Mouse (Mus musculus) layer of hippocampus, postnatal 36 days (tissue): Measurements from ENCODE around the gene Alg9. TPM values are rescaled to one million over a fixed set of nuclear protein-coding genes. Genes with fewer than 3 reads are reported as not detected.

Source experiments
- DNase-seq, 2 experiments: peaks; one replicate each; pipeline ENCODE4 v3.0.0; 2022
- total RNA-seq, 2 experiments: library from RNA; stranded (reverse); gene quantifications; 2 replicates each; pipeline ENCODE4 v1.2.3; 2021

Gene Alg9
- total RNA-seq = 10 to 100 TPM; 27.3 to 31.9 TPM

- DNase-seq = peak; percentile 88 to 91
Measured at GRCm38 (mm10) chr9:50774991-50775612, at the start of gene Alg9, which contains the start of gene 1110032A03Rik. Gene Alg9, plus strand, starts transcription at chr9:50775019. Gene 1110032A03Rik, minus strand, starts transcription at chr9:50775520.

- DNase-seq = no peak
Measured at GRCm38 (mm10) chr9:50725921-50726590, 48.8 kb upstream of the Alg9 start.

DNA sequence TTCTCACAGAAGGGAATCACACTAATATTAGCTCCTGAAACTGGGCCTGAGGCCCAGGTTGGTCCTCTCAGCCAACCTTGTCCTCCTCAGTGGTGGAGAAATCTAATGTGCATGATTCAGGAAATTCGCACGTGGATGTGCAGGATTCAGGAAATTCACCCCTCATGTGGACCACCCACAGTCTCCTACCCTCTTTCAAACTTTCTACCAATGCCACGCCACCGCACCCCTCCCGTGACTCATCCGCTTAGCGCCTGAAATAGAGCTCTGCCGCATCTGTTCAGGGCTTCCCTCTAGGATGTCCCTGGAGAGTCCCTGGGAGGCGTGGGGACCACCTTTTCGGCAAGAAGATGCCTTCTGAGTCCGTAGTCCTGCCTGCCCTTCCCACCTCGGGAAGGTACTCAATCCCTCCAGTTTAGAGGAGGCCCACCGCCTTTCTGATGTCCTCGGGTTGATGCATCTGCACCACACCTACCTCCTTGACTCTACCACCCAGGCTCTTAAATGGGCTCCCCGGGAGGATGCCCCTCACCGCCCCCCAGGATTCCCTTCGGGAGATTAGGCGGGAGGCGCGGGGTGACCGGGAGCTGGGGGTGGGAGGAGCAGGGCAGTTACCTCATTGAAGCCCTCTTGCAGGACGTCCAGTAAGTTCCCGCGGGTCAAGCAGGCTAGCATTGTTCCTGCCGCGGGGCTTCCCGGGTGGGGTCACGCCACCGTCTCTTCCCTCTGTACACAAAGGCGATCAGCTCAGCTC is 47.5 kb upstream of the Alg9 start:
- DNase-seq = peak; percentile 37 to 45

- DNase-seq = peak; percentile 81 to 87
Measured at GRCm38 (mm10) chr9:50727925-50728651, 46.7 kb upstream of the Alg9 start.

DNA sequence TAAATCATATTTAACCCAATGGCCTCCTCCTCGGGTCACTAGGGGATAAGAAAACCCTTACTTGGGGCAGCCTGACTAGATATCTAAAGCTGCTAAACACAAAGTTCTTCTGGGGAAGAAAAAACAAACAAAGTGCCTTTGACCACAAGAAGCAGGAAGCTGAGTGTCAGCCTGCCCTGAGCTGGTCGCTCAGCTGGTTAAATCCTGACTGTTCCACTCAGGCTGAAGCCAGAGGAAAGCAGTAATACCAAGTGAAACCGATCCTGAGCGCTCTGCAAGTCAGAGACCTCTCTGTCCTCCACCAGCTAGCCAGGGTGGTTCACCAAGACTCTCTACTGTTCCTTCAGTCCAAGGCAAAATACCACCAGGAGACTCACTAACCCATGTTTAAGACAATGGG is 45.2 kb upstream of the Alg9 start:
- DNase-seq = no peak

GRCm38 (mm10) chr9:50732560-50732959 is 42.3 kb upstream of the Alg9 start:
- no peak for DNase-seq

DNA sequence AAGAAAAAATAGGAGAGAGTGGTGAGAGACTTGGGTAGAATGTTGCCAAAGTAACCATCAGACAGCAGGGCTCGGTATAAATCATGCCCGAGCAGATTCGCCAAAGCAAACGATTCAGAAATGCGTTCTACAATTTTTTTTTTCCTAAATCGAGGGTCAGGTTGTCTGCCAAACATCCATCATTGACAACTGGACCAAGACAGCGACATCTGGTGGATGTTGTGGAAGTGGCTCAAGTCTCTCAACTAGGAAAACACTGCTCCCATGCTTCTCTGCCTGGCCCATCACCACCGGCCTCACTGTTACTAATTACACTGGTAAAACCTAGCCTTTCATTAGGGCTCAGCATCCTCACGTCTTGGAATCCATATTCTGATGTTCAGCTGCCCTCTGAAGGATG is 39.8 kb upstream of the Alg9 start:
- DNase-seq = peak in 1 of 2 experiments; percentile 51

GRCm38 (mm10) chr9:50738914-50739870 is 35.6 kb upstream of the Alg9 start, which contains the start of gene Dixdc1:
Gene Dixdc1, minus strand, starts transcription at chr9:50739517.
- peak; percentile 92 to 94 for DNase-seq

- DNase-seq = no peak
Measured at GRCm38 (mm10) chr9:50740867-50741784, 33.7 kb upstream of the Alg9 start.

- no peak for DNase-seq
Measured at GRCm38 (mm10) chr9:50742261-50742660, 32.6 kb upstream of the Alg9 start.

DNA sequence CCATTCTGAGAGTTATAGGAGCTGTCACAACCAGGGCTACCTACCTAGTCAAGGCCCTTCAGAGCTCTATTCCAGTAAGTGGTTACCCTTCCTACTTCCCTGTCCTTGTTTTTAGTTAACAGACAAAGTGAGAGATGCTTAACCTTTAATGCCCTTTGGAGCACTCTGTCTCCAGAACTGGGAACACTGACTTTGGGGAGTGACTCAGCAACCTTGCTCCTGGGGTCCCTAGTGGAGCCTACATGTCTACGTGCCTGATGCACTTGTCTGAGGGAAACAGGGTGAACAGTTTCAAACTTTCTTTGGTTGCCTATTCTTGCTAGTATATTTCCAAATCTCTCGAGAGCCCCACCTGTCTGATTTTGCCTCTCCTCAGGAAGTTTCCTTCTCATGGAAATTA is 32.1 kb upstream of the Alg9 start:
- DNase-seq = no peak

DNA sequence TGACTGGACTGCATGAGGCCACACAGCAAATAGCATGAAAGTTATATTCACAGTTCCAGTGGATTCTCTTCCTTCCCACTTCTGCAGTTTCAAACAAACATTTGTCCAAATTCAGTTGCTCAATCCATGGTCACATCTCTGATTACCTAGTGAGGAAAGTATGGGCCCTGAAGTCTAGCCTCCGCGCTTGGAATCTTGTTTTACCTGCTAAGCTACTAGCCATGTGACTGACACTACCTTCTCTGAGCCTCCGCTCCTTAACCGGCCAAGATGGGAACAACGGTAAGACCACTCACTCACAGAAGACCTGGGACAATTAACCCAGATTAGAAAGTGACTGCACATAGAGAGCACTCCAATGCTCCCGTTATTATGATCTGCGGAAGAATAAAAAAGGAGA is 29.0 kb upstream of the Alg9 start:
- no peak for DNase-seq

- no peak for DNase-seq
Measured at GRCm38 (mm10) chr9:50746214-50746677, 28.6 kb upstream of the Alg9 start, which contains the start of gene 2310030G06Rik. Gene 2310030G06Rik, minus strand, starts transcription at chr9:50746536.

GRCm38 (mm10) chr9:50750706-50751105 is 24.1 kb upstream of the Alg9 start:
- DNase-seq = no peak

DNA sequence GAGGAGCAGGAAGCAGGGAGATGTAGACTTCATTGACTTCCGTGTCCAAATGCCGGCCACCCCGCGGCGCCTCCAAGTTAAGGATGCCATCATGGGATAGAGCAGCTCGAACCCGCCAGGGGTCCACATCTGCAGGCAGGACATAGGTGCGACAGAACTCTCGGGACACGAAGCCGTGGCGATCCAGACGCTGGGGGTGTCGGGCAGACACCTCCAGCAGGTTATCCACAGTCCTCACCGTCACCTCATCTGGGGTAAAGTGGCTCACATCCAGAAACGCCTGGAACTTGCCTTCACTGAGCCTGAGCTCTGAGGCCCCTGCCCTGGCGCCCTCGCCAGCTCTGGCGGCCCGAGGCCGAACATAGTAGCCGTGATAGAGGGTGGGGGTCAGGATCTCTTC is 23.5 kb upstream of the Alg9 start, which contains the start of gene Cryab:
Gene Cryab, plus strand, starts transcription at position 3 of the 400 bp plus-strand sequence.
- no peak for DNase-seq

DNA sequence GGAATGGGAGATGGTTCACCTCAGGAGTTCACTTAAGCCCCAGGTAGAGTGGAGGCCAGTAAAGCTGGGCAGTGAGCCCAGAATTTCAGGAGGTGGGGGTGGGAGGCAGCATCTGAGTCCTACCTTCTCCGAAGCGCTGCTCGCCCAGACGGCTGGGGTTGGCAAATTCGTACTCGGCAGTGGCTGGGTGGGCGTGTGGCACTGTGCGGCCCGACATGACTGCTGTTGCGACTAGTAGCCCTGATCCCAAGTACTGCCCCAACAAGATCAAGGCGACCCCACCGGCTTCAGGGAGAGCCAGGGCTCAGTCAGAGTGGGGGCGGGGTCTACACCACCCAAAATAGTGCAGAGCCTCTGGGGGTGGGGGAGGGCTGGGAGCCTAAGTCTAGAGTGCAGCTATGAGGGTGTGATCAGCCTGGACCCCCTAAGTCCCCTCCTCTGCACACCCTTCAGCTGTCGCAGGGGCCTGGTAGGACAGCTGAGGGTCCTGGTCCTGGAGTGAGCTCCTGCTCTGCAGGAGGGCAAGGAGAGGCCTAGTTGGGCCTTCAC is 22.7 kb upstream of the Alg9 start, which contains the start of gene Hspb2:
Gene Hspb2, minus strand, starts transcription at position 301 of the 549 bp plus-strand sequence.
- DNase-seq = no peak

DNA sequence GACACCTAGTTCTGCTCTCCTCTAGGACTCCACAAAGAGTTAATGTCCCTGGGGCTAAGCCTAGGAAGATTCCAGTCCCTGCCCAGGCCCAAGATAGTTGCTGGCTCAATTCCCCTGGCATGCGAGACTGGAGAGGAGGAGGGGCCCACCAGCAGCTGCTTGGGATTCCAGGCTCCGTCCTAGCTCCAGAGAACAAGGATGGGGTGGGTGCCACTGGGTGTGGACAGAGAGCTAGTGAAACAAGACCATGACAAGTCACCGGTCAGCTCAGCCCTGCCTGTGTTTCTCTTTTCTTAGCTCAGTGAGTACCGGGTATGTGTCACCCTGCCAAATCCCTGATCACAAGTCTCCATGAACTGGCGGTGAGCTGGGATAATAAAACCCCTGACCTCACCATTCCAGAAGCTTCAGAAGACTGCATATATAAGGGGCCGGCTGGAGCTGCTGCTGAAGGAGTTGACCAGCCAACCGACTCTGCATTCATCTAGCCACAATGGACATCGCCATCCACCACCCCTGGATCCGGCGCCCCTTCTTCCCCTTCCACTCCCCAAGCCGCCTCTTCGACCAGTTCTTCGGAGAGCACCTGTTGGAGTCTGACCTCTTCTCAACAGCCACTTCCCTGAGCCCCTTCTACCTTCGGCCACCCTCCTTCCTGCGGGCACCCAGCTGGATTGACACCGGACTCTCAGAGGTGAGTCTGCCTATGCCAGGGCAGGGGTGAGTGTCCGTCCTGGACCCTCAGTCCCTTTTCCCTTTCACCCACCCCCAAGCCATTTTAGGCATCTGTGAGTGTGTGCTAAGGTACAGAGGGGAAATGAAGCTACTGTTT is 21.8 kb upstream of the Alg9 start:
- DNase-seq = peak; percentile 77 to 78

GRCm38 (mm10) chr9:50753947-50754346 is 20.9 kb upstream of the Alg9 start:
- no peak for DNase-seq

DNA sequence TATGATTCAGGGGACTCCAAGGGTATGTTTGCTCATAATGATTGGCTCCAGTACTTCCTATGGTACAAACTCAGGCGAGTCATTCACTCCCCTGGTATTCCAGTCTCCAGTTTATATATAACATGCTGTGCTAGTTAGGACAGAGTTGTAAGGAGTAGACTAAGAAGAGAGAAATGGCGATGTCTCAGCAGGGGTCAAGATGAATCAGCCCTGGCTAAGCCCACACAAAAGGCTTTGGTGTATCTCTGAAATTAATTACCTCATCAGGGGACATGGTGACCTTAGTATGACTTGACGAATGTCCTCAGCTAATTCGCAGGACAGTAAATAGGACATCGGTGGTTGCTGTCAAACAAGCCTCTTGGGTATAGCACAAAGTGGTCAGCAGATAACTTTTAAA is 18.1 kb upstream of the Alg9 start:
- no peak for DNase-seq
